Mouse (Mus musculus): ENCODE results near the gene Mrgprh. TPM values are rescaled to one million over a fixed set of nuclear protein-coding genes. Genes with fewer than 3 reads are reported as not detected.
A peak's percentile ranks its signal among the peaks of the same experiment; 100 is the strongest.
"Not testable (repeated sequence)": the region's sequence is repeated elsewhere in the genome, so short reads cannot be mapped to it uniquely, and the experiment has no call there.

Mrgprh gene
- polyA plus RNA-seq, 1 experiment from 2014 or later: not detected

DNA sequence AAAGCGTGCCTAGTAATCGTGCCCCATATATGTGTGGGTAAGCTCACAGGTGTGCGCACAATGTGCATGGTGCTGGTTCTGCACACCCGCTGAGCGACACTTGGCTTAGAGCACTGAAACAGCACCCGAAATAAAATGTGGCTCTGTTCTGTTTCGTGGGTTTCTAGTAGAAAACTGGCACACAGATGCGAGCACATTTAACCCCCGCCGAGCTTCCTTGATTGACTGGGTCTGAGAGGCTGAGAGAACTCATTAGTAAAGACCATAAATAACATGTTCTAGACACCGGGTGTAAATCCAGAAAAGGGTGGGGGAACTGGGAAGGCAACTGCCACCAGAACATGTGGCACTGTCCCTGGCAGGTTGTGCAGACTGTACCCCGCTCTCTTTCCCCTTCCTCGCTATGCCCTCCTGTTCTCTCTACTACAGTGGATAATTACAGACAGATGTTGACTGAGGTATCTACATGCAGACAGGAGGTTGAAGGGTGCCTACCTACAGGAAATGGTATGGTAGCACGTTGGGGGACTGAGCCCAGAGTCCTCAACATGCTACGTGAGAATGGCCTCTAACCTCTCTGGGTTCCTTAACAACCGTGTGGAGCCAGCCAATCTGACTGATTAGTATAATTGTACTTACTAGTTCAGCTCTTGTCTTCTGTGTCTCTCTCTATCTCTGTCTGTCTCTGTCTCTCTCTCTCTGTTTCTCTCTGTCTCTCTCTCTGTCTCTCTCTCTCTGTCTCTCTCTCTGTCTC is 3.4 kb upstream of the Mrgprh start:
- 79% methylated on average over 16 of the region's 16 CpGs for WGBS
- no peaks in the 10 kb centered on the region for H3K9me3 ChIP-seq
- H3K4me3 ChIP-seq: no peak overlapping the region
- no peaks in the 10 kb centered on the region for H3K27me3 ChIP-seq
- no peak overlapping the region for H3K9ac ChIP-seq (replicated peaks)
- no peaks in the 10 kb centered on the region for H3K36me3 ChIP-seq
- no peak overlapping the region for H3K4me2 ChIP-seq (replicated peaks)
- H3K27ac ChIP-seq (replicated peaks): no peak overlapping the region
- ATAC-seq (ENCODE audit: low FRiP score, low read depth): no peak
- H3K4me1 ChIP-seq: no peaks in the 10 kb centered on the region

DNA sequence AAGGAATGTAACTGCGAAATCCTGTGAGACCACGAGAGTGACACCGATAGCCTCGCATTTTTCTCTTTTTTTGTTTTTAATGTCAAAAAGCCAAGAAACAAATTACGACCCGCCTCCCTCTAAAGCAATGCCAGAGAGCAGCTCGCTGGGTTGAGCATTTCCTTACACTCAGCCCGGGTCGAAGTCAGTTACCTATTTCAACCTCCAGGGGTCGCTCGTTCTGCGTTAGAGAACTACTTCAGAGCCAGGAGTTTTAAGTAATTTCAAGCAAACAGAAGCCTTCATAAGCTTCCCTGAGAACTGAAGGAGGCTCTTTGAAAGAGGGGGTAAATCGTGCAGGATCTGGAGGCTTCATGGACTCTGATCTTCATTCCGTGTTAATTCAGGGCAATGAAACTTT is 4.3 kb downstream of the Mrgprh start:
- 3% methylated on average over 14 of the region's 14 CpGs for WGBS
- no peak overlapping the region for H3K4me3 ChIP-seq
- 0 out of 2 replicates have a peak, but pooled peaks cover 7% of the 10 kb centered on the region for H3K27me3 ChIP-seq
- ATAC-seq (ENCODE audit: low FRiP score, low read depth): peak; percentile 52; the same call in 1 of the 2 replicates
- no peaks in the 10 kb centered on the region for H3K36me3 ChIP-seq
- H3K9me3 ChIP-seq: no peaks in the 10 kb centered on the region
- no peak overlapping the region for H3K27ac ChIP-seq (replicated peaks)
- no peak overlapping the region; the same call in 1 of the 2 replicates for H3K9ac ChIP-seq (replicated peaks)
- peaks cover 2% of the 10 kb centered on the region; the same call in 1 of the 2 replicates for H3K4me1 ChIP-seq
- peak overlapping the region; percentile 27; the same call in 1 of the 2 replicates for H3K4me2 ChIP-seq (replicated peaks)

- Histone ChIP-seq H3K9me3 (no peaks in the 10 kb centered on the region), H3K27me3 (0 out of 2 replicates have a peak, but pooled peaks cover 7% of the 10 kb centered on the region), H3K4me3 (no peak overlapping the region), H3K4me1 (peaks cover 2% of the 10 kb centered on the region; the same call in 1 of the 2 replicates), H3K9ac (replicated peaks) (no peak overlapping the region), H3K27ac (replicated peaks) (no peak overlapping the region), H3K4me2 (replicated peaks) (no peak overlapping the region), H3K36me3 (no peaks in the 10 kb centered on the region)
- WGBS: 73% methylated on average over 1 of the region's 1 CpGs
- ATAC-seq (ENCODE audit: low FRiP score, low read depth): no peak
Measured at GRCm38 (mm10) chr17:12881216-12881615, 5.4 kb downstream of the Mrgprh start.

DNA sequence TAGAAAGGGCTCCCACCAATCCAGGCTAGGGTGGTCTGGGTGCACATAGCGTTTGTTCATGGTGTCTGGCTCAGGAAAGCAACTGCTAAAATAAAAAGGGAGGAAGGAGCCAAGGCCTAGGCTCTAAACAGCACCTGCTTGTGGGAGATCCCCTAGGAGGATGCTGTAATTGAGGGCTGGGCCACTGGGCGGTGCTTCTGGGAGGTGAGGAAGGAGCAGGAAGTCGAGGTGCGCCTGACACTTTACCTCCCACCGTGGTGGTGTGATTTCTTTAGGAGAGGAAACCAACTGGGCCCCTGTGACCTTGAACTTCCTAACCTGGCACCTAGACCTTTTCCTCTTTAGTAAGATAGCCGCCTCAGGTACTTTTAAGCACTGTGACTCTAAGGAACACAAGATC is 10.8 kb downstream of the Mrgprh start:
- H3K27me3 ChIP-seq: no peaks in the 10 kb centered on the region
- H3K9me3 ChIP-seq: no peaks in the 10 kb centered on the region
- H3K4me1 ChIP-seq: no peaks in the 10 kb centered on the region
- ATAC-seq (ENCODE audit: low FRiP score, low read depth): no peak
- H3K4me3 ChIP-seq: no peak overlapping the region
- H3K9ac ChIP-seq (replicated peaks): no peak overlapping the region
- WGBS: 39% methylated on average over 6 of the region's 6 CpGs
- peaks cover 18% of the 10 kb centered on the region for H3K36me3 ChIP-seq
- H3K27ac ChIP-seq (replicated peaks): no peak overlapping the region
- no peak overlapping the region for H3K4me2 ChIP-seq (replicated peaks)

DNA sequence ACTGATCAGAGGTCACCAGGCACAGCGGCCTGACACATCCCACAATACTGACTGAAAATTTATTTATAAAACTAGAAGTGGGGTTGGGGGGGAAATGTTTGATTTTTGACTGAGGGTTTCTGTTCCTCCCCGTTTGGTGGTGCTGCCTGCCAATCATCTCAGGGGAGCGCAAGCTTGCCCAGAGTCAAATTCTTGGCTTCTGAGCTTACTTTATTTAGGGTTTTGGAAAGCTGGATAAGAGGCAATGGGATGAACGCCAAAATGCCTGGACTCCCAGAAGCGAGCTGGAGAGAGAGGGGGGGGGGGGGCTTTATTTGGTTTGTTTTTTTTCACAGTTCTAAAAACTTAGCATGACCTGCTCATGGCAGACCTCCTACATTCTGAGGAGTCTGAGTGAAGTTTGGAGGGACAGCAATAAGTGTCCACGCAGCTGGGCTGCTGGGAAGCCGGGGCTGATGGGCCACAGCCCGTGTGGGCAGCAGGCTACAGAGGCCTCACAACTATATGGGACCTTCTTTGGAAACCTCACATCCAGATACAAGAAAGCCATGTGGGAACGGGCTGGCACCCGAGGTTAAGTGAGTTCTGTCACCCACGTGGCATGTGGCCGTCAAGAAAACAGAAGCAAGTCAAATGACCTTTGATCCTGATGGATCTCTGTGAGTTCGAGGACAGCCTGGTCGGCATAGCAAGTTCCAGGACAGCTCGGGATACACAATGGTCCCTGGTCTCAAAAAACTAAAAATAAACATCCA is 11.4 kb downstream of the Mrgprh start:
- ATAC-seq (ENCODE audit: low FRiP score, low read depth): no peak

GRCm38 (mm10) chr17:12891054-12891453 is 15.2 kb downstream of the Mrgprh start:
- peaks cover 27% of the 10 kb centered on the region for H3K36me3 ChIP-seq
- WGBS: 93% methylated on average over 4 of the region's 4 CpGs
- ATAC-seq (ENCODE audit: low FRiP score, low read depth): no peak

More for the DNA sequence above, 11.4 kb downstream of the Mrgprh start:
- Histone ChIP-seq H3K27me3 (no peaks in the 10 kb centered on the region), H3K9me3 (no peaks in the 10 kb centered on the region), H3K36me3 (peaks cover 18% of the 10 kb centered on the region), H3K4me3 (no peak overlapping the region), H3K9ac (replicated peaks) (no peak overlapping the region), H3K4me1 (no peaks in the 10 kb centered on the region), H3K4me2 (replicated peaks) (no peak overlapping the region), H3K27ac (replicated peaks) (no peak overlapping the region)
- WGBS: 84% methylated on average over 15 of the region's 15 CpGs

DNA sequence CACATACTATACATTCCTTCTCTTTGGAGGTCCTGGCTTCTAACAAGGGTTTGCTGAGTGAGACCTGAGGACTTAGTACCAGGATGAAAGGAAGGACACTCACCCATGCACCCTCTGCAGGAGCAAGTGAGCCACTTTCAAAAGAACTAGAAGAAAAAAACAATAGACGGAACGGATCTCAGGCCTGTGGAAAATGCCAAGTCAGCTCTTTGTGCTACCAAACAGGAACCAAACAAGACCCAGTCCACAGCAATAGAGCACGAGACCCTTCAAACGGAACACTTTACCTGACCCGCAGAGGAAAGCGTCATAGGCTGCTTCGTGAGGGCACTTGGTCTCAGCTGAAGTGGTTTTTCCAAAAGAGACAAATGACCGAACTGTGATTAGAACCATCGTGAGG is 16.2 kb downstream of the Mrgprh start:
- 91% methylated on average over 9 of the region's 9 CpGs for WGBS
- H3K27ac ChIP-seq (replicated peaks): no peak overlapping the region
- H3K4me2 ChIP-seq (replicated peaks): no peak overlapping the region
- H3K4me1 ChIP-seq: no peaks in the 10 kb centered on the region
- peaks cover 27% of the 10 kb centered on the region for H3K36me3 ChIP-seq
- no peak overlapping the region for H3K4me3 ChIP-seq
- no peak overlapping the region for H3K9ac ChIP-seq (replicated peaks)
- H3K9me3 ChIP-seq: no peaks in the 10 kb centered on the region
- no peak for ATAC-seq (ENCODE audit: low FRiP score, low read depth)
- H3K27me3 ChIP-seq: no peaks in the 10 kb centered on the region

More at GRCm38 (mm10) chr17:12891054-12891453, 15.2 kb downstream of the Mrgprh start:
- Histone ChIP-seq H3K27ac (replicated peaks) (no peak overlapping the region), H3K4me2 (replicated peaks) (no peak overlapping the region), H3K27me3 (no peaks in the 10 kb centered on the region), H3K4me3 (no peak overlapping the region), H3K9ac (replicated peaks) (no peak overlapping the region), H3K9me3 (no peaks in the 10 kb centered on the region), H3K4me1 (no peaks in the 10 kb centered on the region)

- Histone ChIP-seq H3K9me3 (no peaks in the 10 kb centered on the region), H3K36me3 (peaks cover 18% of the 10 kb centered on the region; the same call in 1 of the 2 replicates), H3K4me1 (no peaks in the 10 kb centered on the region), H3K4me2 (replicated peaks) (no peak overlapping the region), H3K27me3 (no peaks in the 10 kb centered on the region), H3K27ac (replicated peaks) (no peak overlapping the region), H3K4me3 (no peak overlapping the region), H3K9ac (replicated peaks) (no peak overlapping the region)
- no peak for ATAC-seq (ENCODE audit: low FRiP score, low read depth)
- 83% methylated on average over 5 of the region's 5 CpGs for WGBS
Measured at GRCm38 (mm10) chr17:12897674-12898073, 21.8 kb downstream of the Mrgprh start.

DNA sequence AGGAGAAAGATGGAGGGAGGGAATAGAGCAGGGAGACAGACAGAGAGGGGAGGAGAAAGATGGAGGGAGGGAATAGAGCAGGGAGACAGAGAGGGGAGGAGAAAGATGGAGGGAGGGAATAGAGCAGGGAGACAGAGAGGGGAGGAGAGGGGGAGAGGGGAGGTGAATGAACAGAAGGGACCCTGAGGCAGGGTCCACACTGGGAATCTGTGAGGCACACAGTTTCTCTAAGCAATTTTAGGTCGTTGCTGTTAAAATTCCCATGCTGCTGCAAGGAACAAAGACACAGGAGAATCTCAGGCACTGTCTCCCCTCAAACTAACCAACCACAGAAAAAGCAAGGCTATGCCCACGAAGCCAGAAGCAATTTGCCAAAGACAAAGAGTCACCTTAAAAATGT is 22.8 kb downstream of the Mrgprh start:
- H3K4me1 ChIP-seq; H3K9me3 ChIP-seq; H3K4me2 ChIP-seq (replicated peaks); ATAC-seq (ENCODE audit: low FRiP score, low read depth); H3K27me3 ChIP-seq; H3K9ac ChIP-seq (replicated peaks); H3K4me3 ChIP-seq; H3K27ac ChIP-seq (replicated peaks): not testable (repeated sequence)
- 33% methylated on average over 2 of the region's 2 CpGs for WGBS
- peaks cover 18% of the 10 kb centered on the region; the same call in 1 of the 2 replicates for H3K36me3 ChIP-seq

DNA sequence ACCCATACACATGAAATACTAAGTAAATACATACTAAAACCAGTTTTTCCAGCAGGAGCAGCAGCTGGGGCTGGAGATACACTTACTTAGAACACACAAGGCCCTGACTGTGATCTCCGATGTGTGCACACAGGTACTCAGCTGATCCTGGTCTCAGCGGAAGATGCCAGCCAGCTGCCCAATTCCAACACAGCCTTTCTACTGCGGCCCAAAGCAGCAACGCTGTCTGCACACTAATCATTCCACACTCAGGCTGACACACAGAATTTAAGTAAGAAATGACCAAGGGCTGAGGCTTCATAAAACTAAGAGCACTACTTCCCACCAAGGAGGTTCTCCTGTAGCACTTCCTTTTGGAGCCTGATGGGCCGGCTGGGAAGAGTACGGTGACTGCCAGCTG is 26.5 kb downstream of the Mrgprh start:
- H3K36me3 ChIP-seq: peaks cover 27% of the 10 kb centered on the region
- H3K9me3 ChIP-seq: no peaks in the 10 kb centered on the region
- no peak overlapping the region for H3K27ac ChIP-seq (replicated peaks)
- H3K4me2 ChIP-seq (replicated peaks): no peak overlapping the region
- no peak overlapping the region for H3K4me3 ChIP-seq
- no peak overlapping the region for H3K9ac ChIP-seq (replicated peaks)
- H3K4me1 ChIP-seq: peaks cover 11% of the 10 kb centered on the region
- WGBS: 93% methylated on average over 6 of the region's 6 CpGs
- no peaks in the 10 kb centered on the region for H3K27me3 ChIP-seq
- no peak for ATAC-seq (ENCODE audit: low FRiP score, low read depth)

GRCm38 (mm10) chr17:12903372-12904333 is 27.8 kb downstream of the Mrgprh start:
- 19% methylated on average over 11 of the region's 12 CpGs for WGBS
- Histone ChIP-seq H3K27ac (replicated peaks) (peak overlapping the region; percentile 56), H3K4me1 (peaks cover 11% of the 10 kb centered on the region), H3K9me3 (no peaks in the 10 kb centered on the region), H3K9ac (replicated peaks) (no peak overlapping the region), H3K27me3 (no peaks in the 10 kb centered on the region), H3K36me3 (peaks cover 27% of the 10 kb centered on the region), H3K4me3 (no peak overlapping the region), H3K4me2 (replicated peaks) (no peak overlapping the region)
- ATAC-seq (ENCODE audit: low FRiP score, low read depth): peak; percentile 75
